Mouse (Mus musculus): ENCODE results near the gene Fam240b. TPM values are rescaled to one million over a fixed set of nuclear protein-coding genes. Genes with fewer than 3 reads are reported as not detected.
A peak's percentile ranks its signal among the peaks of the same experiment; 100 is the strongest.
"Not testable (repeated sequence)": the region's sequence is repeated elsewhere in the genome, so short reads cannot be mapped to it uniquely, and the experiment has no call there.

The Fam240b gene
- polyA plus RNA-seq, 1 experiment from 2014 or later: not detected

- H3K27ac ChIP-seq; H3K36me3 ChIP-seq (ENCODE audit: inconsistent target); H3K4me3 ChIP-seq (ENCODE audit: inconsistent target); H3K79me2 ChIP-seq (ENCODE audit: inconsistent target): not testable (repeated sequence)
- WGBS (ENCODE audit: missing documents): 94% methylated on average over 19 of the region's 19 CpGs
These were observed 40.2 kb downstream of the Fam240b start for GRCm38 (mm10) chr13:64457225-64457978.

- no peak overlapping the region for H3K27ac ChIP-seq
- H3K36me3 ChIP-seq (ENCODE audit: inconsistent target): no peaks in the 10 kb centered on the region
- 78% methylated on average over 7 of the region's 7 CpGs for WGBS (ENCODE audit: missing documents)
- no peaks in the 10 kb centered on the region for H3K79me2 ChIP-seq (ENCODE audit: inconsistent target)
- no peak overlapping the region for H3K4me3 ChIP-seq (ENCODE audit: inconsistent target)
These were observed 47.4 kb downstream of the Fam240b start for GRCm38 (mm10) chr13:64450001-64450794.

- WGBS (ENCODE audit: missing documents): 69% methylated on average over 5 of the region's 5 CpGs
- no peaks in the 10 kb centered on the region for H3K79me2 ChIP-seq (ENCODE audit: inconsistent target)
- no peak overlapping the region for H3K27ac ChIP-seq
- no peaks in the 10 kb centered on the region for H3K36me3 ChIP-seq (ENCODE audit: inconsistent target)
- H3K4me3 ChIP-seq (ENCODE audit: inconsistent target): no peak overlapping the region
These were observed 48.9 kb downstream of the Fam240b start for GRCm38 (mm10) chr13:64448729-64449128.

GRCm38 (mm10) chr13:64447947-64448346 lies 49.6 kb downstream of the Fam240b start:
- Histone ChIP-seq H3K4me3 (ENCODE audit: inconsistent target) (no peak overlapping the region), H3K36me3 (ENCODE audit: inconsistent target) (no peaks in the 10 kb centered on the region), H3K27ac (no peak overlapping the region), H3K79me2 (ENCODE audit: inconsistent target) (no peaks in the 10 kb centered on the region)
- 7% methylated on average over 1 of the region's 1 CpGs for WGBS (ENCODE audit: missing documents)

- Histone ChIP-seq H3K79me2 (ENCODE audit: inconsistent target) (no peaks in the 10 kb centered on the region), H3K36me3 (ENCODE audit: inconsistent target) (0 out of 2 replicates have a peak, but pooled peaks cover 3% of the 10 kb centered on the region), H3K4me3 (ENCODE audit: inconsistent target) (no peak overlapping the region), H3K27ac (no peak overlapping the region)
- WGBS (ENCODE audit: missing documents): 84% methylated on average over 9 of the region's 9 CpGs
These were observed 52.2 kb downstream of the Fam240b start for GRCm38 (mm10) chr13:64445254-64445920.

GRCm38 (mm10) chr13:64443263-64443894 lies 54.2 kb downstream of the Fam240b start:
- H3K27ac ChIP-seq: no peak overlapping the region
- H3K4me3 ChIP-seq (ENCODE audit: inconsistent target): no peak overlapping the region
- no peaks in the 10 kb centered on the region for H3K79me2 ChIP-seq (ENCODE audit: inconsistent target)
- 67% methylated on average over 4 of the region's 4 CpGs for WGBS (ENCODE audit: missing documents)
- H3K36me3 ChIP-seq (ENCODE audit: inconsistent target): peaks cover 10% of the 10 kb centered on the region

GRCm38 (mm10) chr13:64440592-64440991 lies 57.0 kb downstream of the Fam240b start:
- peaks cover 15% of the 10 kb centered on the region for H3K79me2 ChIP-seq (ENCODE audit: inconsistent target)
- H3K36me3 ChIP-seq (ENCODE audit: inconsistent target): peaks cover 29% of the 10 kb centered on the region
- H3K27ac ChIP-seq: no peak overlapping the region
- no peak overlapping the region for H3K4me3 ChIP-seq (ENCODE audit: inconsistent target)
- WGBS (ENCODE audit: missing documents): 19% methylated on average over 4 of the region's 4 CpGs

GRCm38 (mm10) chr13:64439471-64439870 lies 58.1 kb downstream of the Fam240b start:
- Histone ChIP-seq H3K4me3 (ENCODE audit: inconsistent target) (no peak overlapping the region), H3K36me3 (ENCODE audit: inconsistent target) (peaks cover 29% of the 10 kb centered on the region), H3K27ac (no peak overlapping the region), H3K79me2 (ENCODE audit: inconsistent target) (peaks cover 27% of the 10 kb centered on the region)
- 96% methylated on average over 4 of the region's 5 CpGs for WGBS (ENCODE audit: missing documents)

- H3K36me3 ChIP-seq (ENCODE audit: inconsistent target): peaks cover 29% of the 10 kb centered on the region
- H3K27ac ChIP-seq: no peak overlapping the region
- H3K79me2 ChIP-seq (ENCODE audit: inconsistent target): peaks cover 32% of the 10 kb centered on the region
- WGBS (ENCODE audit: missing documents): 76% methylated on average over 9 of the region's 9 CpGs
- no peak overlapping the region for H3K4me3 ChIP-seq (ENCODE audit: inconsistent target)
These were observed 58.6 kb downstream of the Fam240b start for GRCm38 (mm10) chr13:64438863-64439452.

GRCm38 (mm10) chr13:64437801-64438200 lies 59.8 kb downstream of the Fam240b start:
- WGBS (ENCODE audit: missing documents): 88% methylated on average over 7 of the region's 7 CpGs
- H3K79me2 ChIP-seq (ENCODE audit: inconsistent target): peaks cover 43% of the 10 kb centered on the region
- no peak overlapping the region for H3K27ac ChIP-seq
- peaks cover 29% of the 10 kb centered on the region for H3K36me3 ChIP-seq (ENCODE audit: inconsistent target)
- H3K4me3 ChIP-seq (ENCODE audit: inconsistent target): no peak overlapping the region

- peak within 1 kb of the TSS; percentile 69 for H3K27ac ChIP-seq
- H3K4me3 ChIP-seq (ENCODE audit: inconsistent target): peak within 1 kb of the TSS; percentile 81
- H3K79me2 ChIP-seq (ENCODE audit: inconsistent target): peaks cover 45% of the 10 kb centered on the region
- WGBS (ENCODE audit: missing documents): under 1% methylated on average over 57 of the region's 57 CpGs
- H3K36me3 ChIP-seq (ENCODE audit: inconsistent target): peaks cover 8% of the 10 kb centered on the region; the same call in 1 of the 2 replicates
These were observed 65.3 kb downstream of the Fam240b start, which contains the start of gene Cdk20 for GRCm38 (mm10) chr13:64432017-64432995. TSS of gene Cdk20 (plus strand) at chr13:64432314.
